Mouse (Mus musculus): ENCODE measurements around the gene Ist1. TPM values are rescaled to one million over a fixed set of nuclear protein-coding genes. Genes with fewer than 3 reads are reported as not detected.

Ist1 gene
- polyA plus RNA-seq, 1 experiment from 2014 or later, result 38.9 TPM

- no peak overlapping the region for H3K9ac ChIP-seq (ENCODE audit: low read depth, low read length)
- H3K27me3 ChIP-seq (ENCODE audit: control insufficient read depth, insufficient read depth, low read depth, low read length), result no peaks in the 10 kb centered on the region
- 96% methylated on average over 1 of the region's 1 CpGs for whole genome bisulfite sequencing (ENCODE audit: insufficient replicate concordance)
- peaks cover 13% of the 10 kb centered on the region for H3K36me3 ChIP-seq (ENCODE audit: control insufficient read depth, insufficient read depth)
- no peak overlapping the region for H3K27ac ChIP-seq (ENCODE audit: low read length)
- H3K4me3 ChIP-seq (ENCODE audit: low read depth, low read length), result no peak overlapping the region
- H3K4me1 ChIP-seq (ENCODE audit: control insufficient read depth, low read depth, low read length), result no peaks in the 10 kb centered on the region
- no peak for ATAC-seq (ENCODE audit: low read depth)
- H3K9me3 ChIP-seq (replicated peaks; ENCODE audit: control insufficient read depth, low read length), result no peaks in the 10 kb centered on the region
- no peak overlapping the region for H3K4me2 ChIP-seq (ENCODE audit: low read depth, low read length)
These were observed 19.5 kb upstream of the Ist1 start for GRCm38 (mm10) chr8:109712521-109712920.

GRCm38 (mm10) chr8:109707921-109708320 lies 14.9 kb upstream of the Ist1 start:
- Histone ChIP-seq H3K9ac (ENCODE audit: low read depth, low read length) (no peak overlapping the region), H3K27ac (ENCODE audit: low read length) (no peak overlapping the region), H3K4me2 (ENCODE audit: low read depth, low read length) (no peak overlapping the region), H3K4me3 (ENCODE audit: low read depth, low read length) (no peak overlapping the region), H3K27me3 (ENCODE audit: control insufficient read depth, insufficient read depth, low read depth, low read length) (peaks cover 2% of the 10 kb centered on the region; the same call in 1 of the 2 replicates), H3K36me3 (ENCODE audit: control insufficient read depth, insufficient read depth) (peaks cover 8% of the 10 kb centered on the region), H3K9me3 (replicated peaks; ENCODE audit: control insufficient read depth, low read length) (no peaks in the 10 kb centered on the region), H3K4me1 (ENCODE audit: control insufficient read depth, low read depth, low read length) (peaks cover 21% of the 10 kb centered on the region)
- no peak for ATAC-seq (ENCODE audit: low read depth)
- 71% methylated on average over 4 of the region's 4 CpGs for WGBS (ENCODE audit: insufficient replicate concordance)

GRCm38 (mm10) chr8:109706874-109707237 lies 13.8 kb upstream of the Ist1 start:
- 12% methylated on average over 2 of the region's 2 CpGs for WGBS (ENCODE audit: insufficient replicate concordance)

GRCm38 (mm10) chr8:109706076-109706873 lies 13.2 kb upstream of the Ist1 start:
- peaks cover 21% of the 10 kb centered on the region for H3K4me1 ChIP-seq (ENCODE audit: control insufficient read depth, low read depth, low read length)
- H3K9me3 ChIP-seq (replicated peaks; ENCODE audit: control insufficient read depth, low read length), result no peaks in the 10 kb centered on the region
- 4% methylated on average over 29 of the region's 30 CpGs for WGBS (ENCODE audit: insufficient replicate concordance)
- H3K27me3 ChIP-seq (ENCODE audit: control insufficient read depth, insufficient read depth, low read depth, low read length), result peaks cover 7% of the 10 kb centered on the region
- peaks cover 6% of the 10 kb centered on the region for H3K36me3 ChIP-seq (ENCODE audit: control insufficient read depth, insufficient read depth)
- peak overlapping the region; percentile 89 for H3K4me2 ChIP-seq (ENCODE audit: low read depth, low read length)
- no peak for ATAC-seq (ENCODE audit: low read depth)
- peak overlapping the region; percentile 94 for H3K4me3 ChIP-seq (ENCODE audit: low read depth, low read length)
- H3K27ac ChIP-seq (ENCODE audit: low read length), result peak overlapping the region; percentile 92
- peak overlapping the region; percentile 98 for H3K9ac ChIP-seq (ENCODE audit: low read depth, low read length)

More at GRCm38 (mm10) chr8:109706874-109707237, 13.8 kb upstream of the Ist1 start:
- peak overlapping the region; percentile 98 for H3K9ac ChIP-seq (ENCODE audit: low read depth, low read length)
- H3K4me3 ChIP-seq (ENCODE audit: low read depth, low read length), result peak overlapping the region; percentile 94
- H3K27me3 ChIP-seq (ENCODE audit: control insufficient read depth, insufficient read depth, low read depth, low read length), result peaks cover 7% of the 10 kb centered on the region
- H3K36me3 ChIP-seq (ENCODE audit: control insufficient read depth, insufficient read depth), result peaks cover 6% of the 10 kb centered on the region
- H3K4me2 ChIP-seq (ENCODE audit: low read depth, low read length), result peak overlapping the region; percentile 89
- H3K27ac ChIP-seq (ENCODE audit: low read length), result no peak overlapping the region
- H3K4me1 ChIP-seq (ENCODE audit: control insufficient read depth, low read depth, low read length), result peaks cover 21% of the 10 kb centered on the region
- H3K9me3 ChIP-seq (replicated peaks; ENCODE audit: control insufficient read depth, low read length), result no peaks in the 10 kb centered on the region
- ATAC-seq (ENCODE audit: low read depth), result peak; percentile 17; the same call in 1 of the 2 replicates

- peaks cover 7% of the 10 kb centered on the region for H3K27me3 ChIP-seq (ENCODE audit: control insufficient read depth, insufficient read depth, low read depth, low read length)
- H3K4me2 ChIP-seq (ENCODE audit: low read depth, low read length), result peak within 1 kb of the TSS; percentile 89
- H3K9ac ChIP-seq (ENCODE audit: low read depth, low read length), result peak within 1 kb of the TSS; percentile 98
- H3K27ac ChIP-seq (ENCODE audit: low read length), result peak within 1 kb of the TSS; percentile 92
- 1% methylated on average over 73 of the region's 100 CpGs for WGBS (ENCODE audit: insufficient replicate concordance)
- peak within 1 kb of the TSS; percentile 94 for H3K4me3 ChIP-seq (ENCODE audit: low read depth, low read length)
- no peaks in the 10 kb centered on the region for H3K9me3 ChIP-seq (replicated peaks; ENCODE audit: control insufficient read depth, low read length)
- ATAC-seq (ENCODE audit: low read depth), result peak; percentile 92
- peaks cover 21% of the 10 kb centered on the region for H3K4me1 ChIP-seq (ENCODE audit: control insufficient read depth, low read depth, low read length)
- peaks cover 6% of the 10 kb centered on the region for H3K36me3 ChIP-seq (ENCODE audit: control insufficient read depth, insufficient read depth)
These were observed 12.4 kb upstream of the Ist1 start, which contains the start of gene Zfp821 for GRCm38 (mm10) chr8:109705320-109706075. Gene Zfp821 (plus strand): TSS chr8:109705546.

GRCm38 (mm10) chr8:109704565-109705319 lies 11.7 kb upstream of the Ist1 start:
- peak overlapping the region; percentile 94 for H3K4me3 ChIP-seq (ENCODE audit: low read depth, low read length)
- ATAC-seq (ENCODE audit: low read depth), result peak; percentile 6
- H3K4me1 ChIP-seq (ENCODE audit: control insufficient read depth, low read depth, low read length), result peaks cover 21% of the 10 kb centered on the region
- peak overlapping the region; percentile 89 for H3K4me2 ChIP-seq (ENCODE audit: low read depth, low read length)
- H3K9me3 ChIP-seq (replicated peaks; ENCODE audit: control insufficient read depth, low read length), result no peaks in the 10 kb centered on the region
- peaks cover 6% of the 10 kb centered on the region for H3K36me3 ChIP-seq (ENCODE audit: control insufficient read depth, insufficient read depth)
- WGBS (ENCODE audit: insufficient replicate concordance), result 2% methylated on average over 24 of the region's 24 CpGs
- peaks cover 7% of the 10 kb centered on the region for H3K27me3 ChIP-seq (ENCODE audit: control insufficient read depth, insufficient read depth, low read depth, low read length)
- H3K27ac ChIP-seq (ENCODE audit: low read length), result peak overlapping the region; percentile 30
- peak overlapping the region; percentile 44 for H3K9ac ChIP-seq (ENCODE audit: low read depth, low read length)

GRCm38 (mm10) chr8:109698477-109698876 lies 5.4 kb upstream of the Ist1 start:
- H3K27me3 ChIP-seq (ENCODE audit: control insufficient read depth, insufficient read depth, low read depth, low read length), result peaks cover 7% of the 10 kb centered on the region
- no peak overlapping the region for H3K9ac ChIP-seq (ENCODE audit: low read depth, low read length)
- H3K4me3 ChIP-seq (ENCODE audit: low read depth, low read length), result no peak overlapping the region
- H3K27ac ChIP-seq (ENCODE audit: low read length), result no peak overlapping the region
- ATAC-seq (ENCODE audit: low read depth), result no peak
- H3K4me1 ChIP-seq (ENCODE audit: control insufficient read depth, low read depth, low read length), result peaks cover 9% of the 10 kb centered on the region
- H3K9me3 ChIP-seq (replicated peaks; ENCODE audit: control insufficient read depth, low read length), result no peaks in the 10 kb centered on the region
- 50% methylated on average over 3 of the region's 3 CpGs for WGBS (ENCODE audit: insufficient replicate concordance)
- H3K4me2 ChIP-seq (ENCODE audit: low read depth, low read length), result no peak overlapping the region
- no peaks in the 10 kb centered on the region for H3K36me3 ChIP-seq (ENCODE audit: control insufficient read depth, insufficient read depth)

- H3K27me3 ChIP-seq (ENCODE audit: control insufficient read depth, insufficient read depth, low read depth, low read length), result peaks cover 4% of the 10 kb centered on the region
- no peak overlapping the region for H3K9ac ChIP-seq (ENCODE audit: low read depth, low read length)
- WGBS (ENCODE audit: insufficient replicate concordance), result 62% methylated on average over 1 of the region's 1 CpGs
- H3K4me1 ChIP-seq (ENCODE audit: control insufficient read depth, low read depth, low read length), result peaks cover 9% of the 10 kb centered on the region
- no peak for ATAC-seq (ENCODE audit: low read depth)
- no peaks in the 10 kb centered on the region for H3K9me3 ChIP-seq (replicated peaks; ENCODE audit: control insufficient read depth, low read length)
- no peak overlapping the region for H3K4me3 ChIP-seq (ENCODE audit: low read depth, low read length)
- no peaks in the 10 kb centered on the region for H3K36me3 ChIP-seq (ENCODE audit: control insufficient read depth, insufficient read depth)
- no peak overlapping the region for H3K27ac ChIP-seq (ENCODE audit: low read length)
- H3K4me2 ChIP-seq (ENCODE audit: low read depth, low read length), result no peak overlapping the region
These were observed 4.7 kb upstream of the Ist1 start for GRCm38 (mm10) chr8:109697754-109698153.
